Mouse (Mus musculus): ENCODE data around the gene 6430531B16Rik. TPM values are rescaled to one million over a fixed set of nuclear protein-coding genes. Genes with fewer than 3 reads are reported as not detected.
A peak's percentile ranks its signal among the peaks of the same experiment; 100 is the strongest.

The 6430531B16Rik gene
- polyA plus RNA-seq, 1 experiment = not detected

DNA sequence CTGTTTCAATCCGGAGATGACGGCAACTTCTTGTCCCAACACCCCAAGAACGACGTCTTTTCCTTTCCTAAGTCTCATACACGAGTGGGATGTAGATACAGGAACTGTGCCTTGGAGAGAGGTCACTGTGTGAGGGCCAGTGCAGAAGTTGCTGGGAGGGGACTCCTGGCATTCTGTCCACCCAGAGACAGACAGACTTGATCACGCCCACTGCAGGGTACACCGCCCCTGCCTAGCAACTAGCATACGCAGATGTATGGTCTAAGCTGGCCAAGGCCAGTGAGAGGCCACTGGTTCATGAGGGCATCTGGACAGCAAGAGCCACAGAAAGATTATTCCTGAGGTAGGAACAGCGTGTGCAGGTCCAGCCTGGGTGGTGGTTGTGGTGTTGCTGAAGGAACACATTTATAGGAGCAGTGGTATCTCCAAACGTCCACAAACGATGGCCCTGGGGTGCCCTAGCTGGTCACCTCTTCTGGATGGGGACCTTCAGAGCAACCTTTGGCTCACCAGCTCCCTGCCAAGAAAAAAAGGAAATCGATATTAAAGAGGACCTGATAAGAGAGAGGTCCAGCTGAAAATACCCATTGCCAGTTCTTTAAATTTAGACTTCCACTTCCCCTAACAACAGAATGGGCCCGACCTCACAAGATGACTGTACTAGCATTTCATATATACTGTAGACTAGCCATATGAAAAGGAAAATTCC is 610 bp upstream of the 6430531B16Rik start:
- H3K4me3 ChIP-seq (replicated peaks; ENCODE audit: control insufficient read depth, low read depth, low read length) = no peak overlapping the region
- 29% methylated on average over 13 of the region's 13 CpGs for WGBS
- TF ChIP-seq POLR2A (IDR thresholded peaks at IDR 0.05; ENCODE audit: borderline replicate concordance, control insufficient read depth, low read depth, low read length) (no peak), CTCF (IDR thresholded peaks at IDR 0.05; ENCODE audit: control insufficient read depth, insufficient read depth, low read length) (no peak)
- peak overlapping the region; percentile 80 for H3K27ac ChIP-seq (ENCODE audit: control insufficient read depth, insufficient read depth, low read depth, low read length, poor library complexity)
- H3K4me1 ChIP-seq (ENCODE audit: control insufficient read depth, insufficient read depth, low read length) = peaks cover 9% of the 10 kb centered on the region

DNA sequence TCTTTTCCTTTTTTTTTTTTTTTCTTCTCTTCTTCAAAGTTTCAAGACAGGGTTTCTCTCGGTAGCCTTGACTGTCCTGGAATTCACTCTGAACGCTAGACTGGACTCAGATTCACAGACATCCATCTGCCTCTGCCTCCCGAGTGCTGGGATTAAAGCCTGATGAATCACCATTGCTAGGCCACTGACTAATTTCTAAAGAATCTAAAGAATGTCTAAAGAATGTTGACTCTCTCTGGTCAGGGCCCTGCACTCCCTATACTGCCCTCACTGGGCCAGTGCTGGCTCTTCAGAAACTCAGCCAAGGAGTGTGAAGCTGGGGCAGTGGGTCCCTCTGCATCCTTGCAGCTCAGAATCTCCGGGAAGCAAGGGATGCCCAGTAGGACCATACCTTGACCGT is 3.1 kb downstream of the 6430531B16Rik start:
- WGBS = 80% methylated on average over 5 of the region's 5 CpGs
- peaks cover 20% of the 10 kb centered on the region for H3K4me1 ChIP-seq (ENCODE audit: control insufficient read depth, insufficient read depth, low read length)
- TF ChIP-seq POLR2A (IDR thresholded peaks at IDR 0.05; ENCODE audit: borderline replicate concordance, control insufficient read depth, low read depth, low read length) (no peak), CTCF (IDR thresholded peaks at IDR 0.05; ENCODE audit: control insufficient read depth, insufficient read depth, low read length) (no peak)
- H3K4me3 ChIP-seq (replicated peaks; ENCODE audit: control insufficient read depth, low read depth, low read length) = no peak overlapping the region
- no peak overlapping the region; the same call in 1 of the 2 replicates for H3K27ac ChIP-seq (ENCODE audit: control insufficient read depth, insufficient read depth, low read depth, low read length, poor library complexity)

DNA sequence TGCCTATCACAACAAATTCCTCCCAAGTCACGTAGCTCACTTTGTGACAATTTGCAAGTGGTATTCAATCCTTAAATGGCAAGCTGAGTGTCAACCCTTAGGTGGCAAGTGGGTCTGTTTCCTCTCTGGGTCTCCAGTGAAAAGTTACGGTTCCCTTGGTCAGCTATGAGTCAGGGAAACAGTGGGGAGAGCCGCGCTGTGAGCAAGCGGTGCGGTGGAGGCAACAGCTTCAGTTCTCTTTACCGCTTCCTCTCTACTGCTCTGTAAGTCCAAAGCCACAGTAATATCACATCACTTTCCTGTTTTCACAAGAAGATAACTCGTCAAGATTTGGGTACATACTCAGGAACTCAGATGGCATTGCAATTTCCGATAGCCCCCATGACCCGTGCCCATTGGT is 4.2 kb downstream of the 6430531B16Rik start:
- TF ChIP-seq POLR2A (IDR thresholded peaks at IDR 0.05; ENCODE audit: borderline replicate concordance, control insufficient read depth, low read depth, low read length) (no peak), CTCF (IDR thresholded peaks at IDR 0.05; ENCODE audit: control insufficient read depth, insufficient read depth, low read length) (no peak)
- 1% methylated on average over 10 of the region's 10 CpGs for WGBS
- Histone ChIP-seq H3K4me1 (ENCODE audit: control insufficient read depth, insufficient read depth, low read length) (peaks cover 23% of the 10 kb centered on the region), H3K4me3 (replicated peaks; ENCODE audit: control insufficient read depth, low read depth, low read length) (no peak overlapping the region), H3K27ac (ENCODE audit: control insufficient read depth, insufficient read depth, low read depth, low read length, poor library complexity) (peak overlapping the region; percentile 99)

GRCm38 (mm10) chr7:139972923-139973331 is 5.6 kb downstream of the 6430531B16Rik start:
- H3K27ac ChIP-seq (ENCODE audit: control insufficient read depth, insufficient read depth, low read depth, low read length, poor library complexity) = peak overlapping the region; percentile 88
- no peak for TF ChIP-seq POLR2A (IDR thresholded peaks at IDR 0.05; ENCODE audit: borderline replicate concordance, control insufficient read depth, low read depth, low read length)
- peaks cover 21% of the 10 kb centered on the region for H3K4me1 ChIP-seq (ENCODE audit: control insufficient read depth, insufficient read depth, low read length)
- H3K4me3 ChIP-seq (replicated peaks; ENCODE audit: control insufficient read depth, low read depth, low read length) = no peak overlapping the region

DNA sequence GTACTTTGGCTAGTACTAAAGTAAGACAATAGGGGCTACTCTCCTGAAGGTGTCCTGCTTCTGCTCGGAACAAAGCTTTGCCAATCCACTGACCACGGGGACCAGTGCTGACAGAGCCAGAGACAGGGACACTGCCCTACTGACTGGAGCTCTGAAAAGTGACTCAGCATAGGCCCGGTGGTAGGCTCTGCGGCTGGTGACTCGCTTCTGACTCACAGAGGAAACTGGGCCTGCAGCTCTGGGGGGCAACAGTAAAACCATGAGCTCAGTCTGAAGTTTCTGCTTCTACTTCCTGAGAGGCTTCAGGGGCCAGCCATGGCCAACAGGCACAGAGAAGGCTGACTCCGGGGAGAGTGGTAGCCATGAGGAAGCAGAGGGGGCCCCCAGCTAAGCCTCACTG is 7.1 kb downstream of the 6430531B16Rik start:
- no peak for TF ChIP-seq POLR2A (IDR thresholded peaks at IDR 0.05; ENCODE audit: borderline replicate concordance, control insufficient read depth, low read depth, low read length)
- no peak for TF ChIP-seq CTCF (IDR thresholded peaks at IDR 0.05; ENCODE audit: control insufficient read depth, insufficient read depth, low read length)
- H3K27ac ChIP-seq (ENCODE audit: control insufficient read depth, insufficient read depth, low read depth, low read length, poor library complexity) = peak overlapping the region; percentile 80
- peaks cover 21% of the 10 kb centered on the region for H3K4me1 ChIP-seq (ENCODE audit: control insufficient read depth, insufficient read depth, low read length)
- no peak overlapping the region for H3K4me3 ChIP-seq (replicated peaks; ENCODE audit: control insufficient read depth, low read depth, low read length)
- 8% methylated on average over 6 of the region's 6 CpGs for WGBS

- H3K27ac ChIP-seq (ENCODE audit: control insufficient read depth, insufficient read depth, low read depth, low read length, poor library complexity) = peak overlapping the region; percentile 80
- WGBS = 33% methylated on average over 5 of the region's 5 CpGs
- H3K4me1 ChIP-seq (ENCODE audit: control insufficient read depth, insufficient read depth, low read length) = peaks cover 20% of the 10 kb centered on the region
- no peak for TF ChIP-seq CTCF (IDR thresholded peaks at IDR 0.05; ENCODE audit: control insufficient read depth, insufficient read depth, low read length)
- TF ChIP-seq POLR2A (IDR thresholded peaks at IDR 0.05; ENCODE audit: borderline replicate concordance, control insufficient read depth, low read depth, low read length) = no peak
- H3K4me3 ChIP-seq (replicated peaks; ENCODE audit: control insufficient read depth, low read depth, low read length) = no peak overlapping the region
Observed at GRCm38 (mm10) chr7:139970979-139971378, 7.6 kb downstream of the 6430531B16Rik start.

GRCm38 (mm10) chr7:139970216-139970919 is 8.2 kb downstream of the 6430531B16Rik start:
- H3K4me3 ChIP-seq (replicated peaks; ENCODE audit: control insufficient read depth, low read depth, low read length) = no peak overlapping the region
- 49% methylated on average over 10 of the region's 10 CpGs for WGBS
- peak overlapping the region; percentile 80 for H3K27ac ChIP-seq (ENCODE audit: control insufficient read depth, insufficient read depth, low read depth, low read length, poor library complexity)
- peaks cover 18% of the 10 kb centered on the region for H3K4me1 ChIP-seq (ENCODE audit: control insufficient read depth, insufficient read depth, low read length)
- no peak for TF ChIP-seq POLR2A (IDR thresholded peaks at IDR 0.05; ENCODE audit: borderline replicate concordance, control insufficient read depth, low read depth, low read length)

GRCm38 (mm10) chr7:139969348-139970130 is 9.0 kb downstream of the 6430531B16Rik start:
- H3K4me3 ChIP-seq (replicated peaks; ENCODE audit: control insufficient read depth, low read depth, low read length) = no peak overlapping the region
- TF ChIP-seq CTCF (IDR thresholded peaks at IDR 0.05; ENCODE audit: control insufficient read depth, insufficient read depth, low read length) (peak; percentile 68), POLR2A (IDR thresholded peaks at IDR 0.05; ENCODE audit: borderline replicate concordance, control insufficient read depth, low read depth, low read length) (no peak)
- H3K4me1 ChIP-seq (ENCODE audit: control insufficient read depth, insufficient read depth, low read length) = peaks cover 14% of the 10 kb centered on the region
- no peak overlapping the region for H3K27ac ChIP-seq (ENCODE audit: control insufficient read depth, insufficient read depth, low read depth, low read length, poor library complexity)
- 41% methylated on average over 10 of the region's 10 CpGs for WGBS
